Mouse (Mus musculus): ENCODE results near the gene Olfr1314. TPM values are rescaled to one million over a fixed set of nuclear protein-coding genes. Genes with fewer than 3 reads are reported as not detected.

The Olfr1314 gene
- polyA plus RNA-seq (2014; fragmentation: Nextera tagmentation; extraction: Ambion mirVana), result not detected in 2 replicates

DNA sequence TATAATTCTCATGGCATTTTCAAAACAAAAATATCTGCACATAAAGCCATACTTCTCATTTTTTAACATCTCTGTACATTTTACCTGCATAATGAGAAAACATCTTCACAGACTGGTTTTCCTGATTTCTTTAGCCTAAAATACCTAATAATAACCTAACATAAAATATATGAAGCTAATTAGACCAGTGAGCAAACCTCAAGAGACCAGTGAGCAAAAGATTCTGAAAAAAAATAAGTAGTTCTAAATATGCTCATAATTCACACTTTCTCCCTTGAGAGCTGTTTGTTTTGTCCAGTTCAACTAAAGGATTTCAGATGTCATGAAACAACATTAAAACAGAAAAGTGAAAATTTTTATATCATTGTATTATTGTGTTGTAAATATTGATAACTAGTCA, at the start of gene Olfr1314:
Gene Olfr1314 (minus strand): TSS at position 101 of the 400 bp plus-strand sequence.
- Histone ChIP-seq H3K4me1 (replicated peaks; ENCODE audit: control insufficient read depth, insufficient read depth, low read length) (no peaks in the 10 kb centered on the region), H3K9me3 (ENCODE audit: control insufficient read depth, low read length) (no peaks in the 10 kb centered on the region), H3K27me3 (ENCODE audit: control insufficient read depth, insufficient read depth, low read length) (no peaks in the 10 kb centered on the region), H3K36me3 (replicated peaks; ENCODE audit: control insufficient read depth, insufficient read depth) (no peaks in the 10 kb centered on the region), H3K4me2 (replicated peaks) (no peak within 1 kb of the TSS), H3K9ac (no peak within 1 kb of the TSS), H3K4me3 (replicated peaks; ENCODE audit: low read length) (no peak within 1 kb of the TSS), H3K27ac (no peak within 1 kb of the TSS)
- ATAC-seq (ENCODE audit: low FRiP score) (no peak), DNase-seq (ENCODE audit: low spot score) (no peak)

DNA sequence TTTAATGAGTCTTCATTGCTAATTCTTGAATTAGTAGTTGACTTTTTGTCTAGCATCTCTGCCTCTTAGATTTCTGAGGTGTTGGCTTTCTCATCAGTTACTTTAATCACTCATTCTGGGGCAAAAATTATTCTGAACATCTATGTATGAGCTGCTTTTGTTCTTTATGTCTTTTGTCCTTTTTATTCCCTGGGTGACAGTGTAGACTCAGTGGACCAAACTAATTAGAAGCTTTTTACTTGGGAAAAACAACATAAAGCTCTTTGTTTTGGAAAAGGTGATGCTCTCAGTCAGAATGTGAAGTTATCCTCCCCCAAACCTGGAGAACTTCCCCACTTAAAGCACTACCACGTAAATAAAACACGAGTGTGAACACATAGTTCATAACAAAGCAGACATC, 43.4 kb upstream of the Olfr1314 start, which contains the start of gene Olfr1317:
Gene Olfr1317 (plus strand): TSS at position 301 of the 400 bp plus-strand sequence.
- ATAC-seq (ENCODE audit: low FRiP score) (no peak), DNase-seq (ENCODE audit: low spot score) (no peak)
- Histone ChIP-seq H3K4me3 (replicated peaks; ENCODE audit: low read length) (no peak within 1 kb of the TSS), H3K4me1 (replicated peaks; ENCODE audit: control insufficient read depth, insufficient read depth, low read length) (no peaks in the 10 kb centered on the region), H3K36me3 (replicated peaks; ENCODE audit: control insufficient read depth, insufficient read depth) (no peaks in the 10 kb centered on the region), H3K4me2 (replicated peaks) (no peak within 1 kb of the TSS), H3K9me3 (ENCODE audit: control insufficient read depth, low read length) (no peaks in the 10 kb centered on the region), H3K27me3 (ENCODE audit: control insufficient read depth, insufficient read depth, low read length) (no peaks in the 10 kb centered on the region), H3K27ac (no peak within 1 kb of the TSS), H3K9ac (no peak within 1 kb of the TSS)
- WGBS, result 79% methylated on average over 2 of the region's 2 CpGs

DNA sequence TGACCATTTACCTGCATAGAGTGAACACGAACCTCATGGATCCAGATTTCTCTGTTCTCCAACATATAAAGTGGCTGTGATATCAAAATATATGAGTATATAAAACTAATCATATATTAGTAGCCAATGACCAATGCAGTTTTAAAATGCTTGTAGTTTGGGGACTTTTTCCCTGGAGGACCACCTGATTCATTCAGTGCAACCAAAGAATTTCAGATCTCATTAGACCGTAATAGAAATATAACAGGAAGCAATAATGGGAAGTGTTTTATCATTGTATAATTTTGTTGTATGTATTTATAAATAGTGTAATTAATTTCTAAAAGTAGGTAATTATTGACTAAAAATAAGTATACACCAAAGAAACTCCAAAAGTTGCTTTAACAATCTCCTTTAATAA, 38.3 kb upstream of the Olfr1314 start, which contains the start of gene Olfr1316:
Gene Olfr1316 (minus strand): TSS at position 101 of the 400 bp plus-strand sequence.
- H3K9me3 ChIP-seq (ENCODE audit: control insufficient read depth, low read length), result no peaks in the 10 kb centered on the region
- H3K4me1 ChIP-seq (replicated peaks; ENCODE audit: control insufficient read depth, insufficient read depth, low read length), result no peaks in the 10 kb centered on the region
- DNase-seq (ENCODE audit: low spot score) (no peak), ATAC-seq (ENCODE audit: low FRiP score) (no peak)
- H3K27me3 ChIP-seq (ENCODE audit: control insufficient read depth, insufficient read depth, low read length), result no peaks in the 10 kb centered on the region
- no peak within 1 kb of the TSS for H3K4me3 ChIP-seq (replicated peaks; ENCODE audit: low read length)
- no peak within 1 kb of the TSS for H3K27ac ChIP-seq
- no peak within 1 kb of the TSS for H3K9ac ChIP-seq
- H3K4me2 ChIP-seq (replicated peaks), result no peak within 1 kb of the TSS
- H3K36me3 ChIP-seq (replicated peaks; ENCODE audit: control insufficient read depth, insufficient read depth), result no peaks in the 10 kb centered on the region
- 92% methylated on average over 2 of the region's 2 CpGs for WGBS

DNA sequence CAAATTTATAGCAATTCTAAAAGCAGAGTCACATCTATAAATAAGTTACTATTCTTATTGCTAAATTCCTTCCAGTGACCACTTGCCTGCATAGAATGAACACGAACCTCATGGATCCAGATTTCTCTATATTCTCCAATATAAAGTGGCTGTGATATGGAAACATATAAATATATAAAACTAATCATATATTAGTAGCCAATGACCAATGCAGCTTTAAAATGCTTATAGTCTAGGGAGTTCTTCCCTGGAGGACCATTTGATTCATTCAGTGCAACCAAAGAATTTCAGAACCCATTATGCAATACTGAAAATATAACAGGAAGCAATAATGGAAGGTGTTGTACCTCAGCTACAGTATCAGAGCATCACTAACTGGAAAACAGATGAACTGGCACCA, 18.8 kb upstream of the Olfr1314 start, which contains the start of gene Olfr1315-ps1:
Gene Olfr1315-ps1 (minus strand): TSS at position 101 of the 400 bp plus-strand sequence.
- no peak for DNase-seq (ENCODE audit: low spot score)
- whole genome bisulfite sequencing, result 86% methylated on average over 1 of the region's 1 CpGs
- Histone ChIP-seq H3K4me2 (replicated peaks) (no peak within 1 kb of the TSS), H3K9me3 (ENCODE audit: control insufficient read depth, low read length) (no peaks in the 10 kb centered on the region), H3K27ac (no peak within 1 kb of the TSS), H3K4me1 (replicated peaks; ENCODE audit: control insufficient read depth, insufficient read depth, low read length) (no peaks in the 10 kb centered on the region), H3K4me3 (replicated peaks; ENCODE audit: low read length) (no peak within 1 kb of the TSS), H3K27me3 (ENCODE audit: control insufficient read depth, insufficient read depth, low read length) (no peaks in the 10 kb centered on the region), H3K9ac (no peak within 1 kb of the TSS), H3K36me3 (replicated peaks; ENCODE audit: control insufficient read depth, insufficient read depth) (no peaks in the 10 kb centered on the region)
- ATAC-seq (ENCODE audit: low FRiP score), result no peak

DNA sequence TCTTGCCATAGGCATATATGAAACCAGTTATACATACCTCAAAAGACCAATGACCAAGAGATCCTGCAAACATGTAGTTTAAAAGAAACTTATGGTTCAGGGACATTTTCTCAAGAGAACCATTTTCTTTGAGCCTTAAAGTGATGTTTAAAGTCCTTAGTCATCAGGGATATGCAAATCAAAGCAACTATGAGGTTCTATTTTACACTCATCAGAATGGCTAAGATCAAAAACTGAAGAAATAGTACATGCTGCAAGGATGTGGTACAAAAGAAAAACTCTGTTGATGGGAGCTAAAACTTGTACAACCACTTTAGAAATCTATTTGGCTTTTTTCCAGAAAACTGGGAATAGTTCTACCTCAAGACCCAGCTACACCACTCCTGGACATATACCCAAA, 18.8 kb downstream of the Olfr1314 start, which contains the start of gene Olfr1313:
Gene Olfr1313 (minus strand): TSS at position 101 of the 400 bp plus-strand sequence.
- ATAC-seq (ENCODE audit: low FRiP score) (no peak), DNase-seq (ENCODE audit: low spot score) (no peak)
- no peak within 1 kb of the TSS for H3K9ac ChIP-seq
- no peak within 1 kb of the TSS for H3K4me2 ChIP-seq (replicated peaks)
- no peaks in the 10 kb centered on the region for H3K4me1 ChIP-seq (replicated peaks; ENCODE audit: control insufficient read depth, insufficient read depth, low read length)
- no peak within 1 kb of the TSS for H3K4me3 ChIP-seq (replicated peaks; ENCODE audit: low read length)
- no peaks in the 10 kb centered on the region for H3K36me3 ChIP-seq (replicated peaks; ENCODE audit: control insufficient read depth, insufficient read depth)
- H3K9me3 ChIP-seq (ENCODE audit: control insufficient read depth, low read length), result no peaks in the 10 kb centered on the region
- no peaks in the 10 kb centered on the region for H3K27me3 ChIP-seq (ENCODE audit: control insufficient read depth, insufficient read depth, low read length)
- no peak within 1 kb of the TSS for H3K27ac ChIP-seq

DNA sequence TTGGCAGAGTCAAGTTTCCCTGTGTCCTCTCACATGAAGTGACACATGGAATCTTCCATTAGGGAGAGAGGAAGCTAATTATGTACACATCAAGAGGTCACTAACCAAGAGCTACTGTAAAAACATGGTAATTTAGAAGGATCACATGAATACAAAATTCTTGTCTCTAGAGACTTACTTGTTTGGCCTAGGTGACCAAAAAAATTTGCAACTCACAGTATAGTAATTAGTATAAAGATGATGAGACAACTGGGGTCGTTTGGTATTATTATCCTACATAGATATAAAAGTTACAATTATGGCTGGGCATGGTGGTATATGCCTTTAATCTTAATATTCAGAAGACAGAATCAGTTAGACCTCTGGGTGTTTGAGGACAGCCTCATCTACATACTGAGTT, 46.4 kb downstream of the Olfr1314 start, which contains the start of gene Olfr1312:
Gene Olfr1312 (minus strand): TSS at position 101 of the 400 bp plus-strand sequence.
- Histone ChIP-seq H3K9ac (no peak within 1 kb of the TSS), H3K9me3 (ENCODE audit: control insufficient read depth, low read length) (no peaks in the 10 kb centered on the region), H3K36me3 (replicated peaks; ENCODE audit: control insufficient read depth, insufficient read depth) (no peaks in the 10 kb centered on the region), H3K4me1 (replicated peaks; ENCODE audit: control insufficient read depth, insufficient read depth, low read length) (no peaks in the 10 kb centered on the region), H3K4me2 (replicated peaks) (no peak within 1 kb of the TSS), H3K4me3 (replicated peaks; ENCODE audit: low read length) (no peak within 1 kb of the TSS), H3K27me3 (ENCODE audit: control insufficient read depth, insufficient read depth, low read length) (no peaks in the 10 kb centered on the region), H3K27ac (no peak within 1 kb of the TSS)
- no peak for DNase-seq (ENCODE audit: low spot score)
- WGBS, result 37% methylated on average over 1 of the region's 1 CpGs
- no peak for ATAC-seq (ENCODE audit: low FRiP score)

Other genes with a start within 250 kb of the Olfr1314 start
- gene Olfr1305, start 219.6 kb downstream of the Olfr1314 start, polyA plus RNA-seq (2014; fragmentation: Nextera tagmentation; extraction: Ambion mirVana), result not detected in 2 replicates
- not detected in 2 replicates for gene Olfr1306, start 180.5 kb downstream of the Olfr1314 start, polyA plus RNA-seq (2014; fragmentation: Nextera tagmentation; extraction: Ambion mirVana)
- not detected in 2 replicates for gene Olfr1307, start 147.3 kb downstream of the Olfr1314 start, polyA plus RNA-seq (2014; fragmentation: Nextera tagmentation; extraction: Ambion mirVana)
- not detected in 2 replicates for gene Olfr1308, start 131.8 kb downstream of the Olfr1314 start, polyA plus RNA-seq (2014; fragmentation: Nextera tagmentation; extraction: Ambion mirVana)
- gene Olfr1309, start 106.5 kb downstream of the Olfr1314 start, polyA plus RNA-seq (2014; fragmentation: Nextera tagmentation; extraction: Ambion mirVana), result not detected in 2 replicates
- not detected in 2 replicates for gene Olfr1310, start 84.1 kb downstream of the Olfr1314 start, polyA plus RNA-seq (2014; fragmentation: Nextera tagmentation; extraction: Ambion mirVana)
- gene Olfr1311, start 72.4 kb downstream of the Olfr1314 start, polyA plus RNA-seq (2014; fragmentation: Nextera tagmentation; extraction: Ambion mirVana), result not detected in 2 replicates
- gene Olfr1312, start 46.5 kb downstream of the Olfr1314 start, polyA plus RNA-seq (2014; fragmentation: Nextera tagmentation; extraction: Ambion mirVana), result not detected in 2 replicates
- gene Olfr1313, start 18.9 kb downstream of the Olfr1314 start, polyA plus RNA-seq (2014; fragmentation: Nextera tagmentation; extraction: Ambion mirVana), result not detected in 2 replicates
- gene Olfr1315-ps1, start 18.7 kb upstream of the Olfr1314 start, polyA plus RNA-seq (2014; fragmentation: Nextera tagmentation; extraction: Ambion mirVana), result not detected in 2 replicates
- gene Olfr1316, start 38.2 kb upstream of the Olfr1314 start, polyA plus RNA-seq (2014; fragmentation: Nextera tagmentation; extraction: Ambion mirVana), result not detected in 2 replicates
- gene Olfr1317, start 43.5 kb upstream of the Olfr1314 start, polyA plus RNA-seq (2014; fragmentation: Nextera tagmentation; extraction: Ambion mirVana), result not detected in 2 replicates
- gene Olfr1318, start 57.4 kb upstream of the Olfr1314 start, polyA plus RNA-seq (2014; fragmentation: Nextera tagmentation; extraction: Ambion mirVana), result 0.12 and 0.23 TPM in 2 replicates
- gene Lpcat4, start 142.7 kb upstream of the Olfr1314 start, polyA plus RNA-seq (2014; fragmentation: Nextera tagmentation; extraction: Ambion mirVana), result 22.0 and 23.1 TPM in 2 replicates
- not detected in 2 replicates for gene Nutm1, start 162.5 kb upstream of the Olfr1314 start, polyA plus RNA-seq (2014; fragmentation: Nextera tagmentation; extraction: Ambion mirVana)
- 169 and 177 TPM in 2 replicates for gene Nop10, start 165.1 kb upstream of the Olfr1314 start, polyA plus RNA-seq (2014; fragmentation: Nextera tagmentation; extraction: Ambion mirVana)
- gene Slc12a6, start 169.0 kb upstream of the Olfr1314 start, polyA plus RNA-seq (2014; fragmentation: Nextera tagmentation; extraction: Ambion mirVana), result 25.6 and 25.7 TPM in 2 replicates
- gene Gm21985, start 169.5 kb upstream of the Olfr1314 start, polyA plus RNA-seq (2014; fragmentation: Nextera tagmentation; extraction: Ambion mirVana), result not detected in 2 replicates

Data from hindbrain, embryonic 14.5 days (tissue).